Comparison of ENCODE assay signal across 8 mouse cellular contexts in genomic region chr6:122595637-122596036, GRCm38 (mm10). TPM values are rescaled to one million over a fixed set of nuclear protein-coding genes. Genes with fewer than 3 reads are reported as not detected.
A peak's percentile ranks its signal among the peaks of the same experiment; 100 is the strongest.
DNase-seq lines count a peak whose midpoint lies in the region; ATAC-seq lines count a peak whose summit lies in the region.
"Had no signal": no experiment of that assay in that cellular context is flagged by ENCODE, and none has a peak within 500 bp of the region (broad histone marks: within the 10 kb centered on the region; RNA-seq: fewer than 3 reads in every experiment).

No protein-coding gene starts in this region.

- no peak overlapping the region for H3K9ac ChIP-seq in midbrain, embryonic 16.5 days (ENCODE audit: low read depth, low read length)

- WGBS in midbrain, embryonic 16.5 days, result 27% methylated on average over 7 of the region's 7 CpGs

- intact Hi-C loops in left cerebral cortex, postnatal 10 days (cut with DNase I), result no loop called here

- no peaks in the 10 kb centered on the region for H3K27me3 ChIP-seq in midbrain, embryonic 16.5 days (ENCODE audit: control insufficient read depth, insufficient read depth, low read depth, low read length)

- no peaks in the 10 kb centered on the region for H3K36me3 ChIP-seq in midbrain, embryonic 16.5 days (ENCODE audit: control insufficient read depth, insufficient read depth, low read length)

- no peaks in the 10 kb centered on the region for H3K9me3 ChIP-seq in midbrain, embryonic 16.5 days (replicated peaks; ENCODE audit: control insufficient read depth, low read length, poor library complexity, severe bottlenecking)

- no peak overlapping the region for H3K27ac ChIP-seq in midbrain, embryonic 16.5 days (ENCODE audit: low read length)

- no peak overlapping the region for H3K4me3 ChIP-seq in midbrain, embryonic 16.5 days (ENCODE audit: low read depth, low read length)

- ATAC-seq in granulocyte monocyte progenitor cell, adult 5-6 weeks (replicated peaks; ENCODE audit: poor library complexity, severe bottlenecking), result 0 out of 2 replicates have a peak, but pooled peaks have one; percentile 23
- peak; percentile 72 for ATAC-seq in midbrain, embryonic 16.5 days
- no peak for ATAC-seq in monocyte, adult 5-6 weeks (replicated peaks; ENCODE audit: insufficient number of reproducible peaks, low FRiP score, low TSS enrichment, poor library complexity, severe bottlenecking)

- no peak overlapping the region for H3K4me2 ChIP-seq in midbrain, embryonic 16.5 days (ENCODE audit: low read length)

- DNase-seq in left cerebral cortex, postnatal 10 days (ENCODE audit: extremely low spot score in 1 of 2, low spot score in 2 of 2), result peak; percentile 30 to 42
- no peak for DNase-seq in left cerebral cortex, adult 11 months (ENCODE audit: low spot score)
- peak; percentile 19 for DNase-seq in adrenal gland, adult 8-10 months
- DNase-seq in kidney, postnatal 4 days, result peak; percentile 15 to 53

- H3K4me1 ChIP-seq in midbrain, embryonic 16.5 days (ENCODE audit: control insufficient read depth, insufficient read depth, low read length), result no peaks in the 10 kb centered on the region

RNA-seq across cellular contexts. Expression of gene Apobec1, which starts 6.6 kb away (rescaled TPM):
- 1 to 10 TPM; 1.4 to 1.7 TPM for total RNA-seq in left cerebral cortex, postnatal 10 days (2021)
- total RNA-seq in adrenal gland, adult 8-10 months (2022), result 10 to 100 TPM; 13.4 to 29.5 (median 19.3) TPM
- 17.0 and 28.1 TPM in 2 replicates for total RNA-seq in granulocyte monocyte progenitor cell, adult 5-6 weeks (2014; fragmentation: Nextera tagmentation)
- 11.9 and 15.3 TPM in 2 replicates for total RNA-seq in granulocyte monocyte progenitor cell, adult 5-6 weeks (2017)
- polyA plus RNA-seq in midbrain, embryonic 16.5 days (2015; fragmentation: Nextera tagmentation; extraction: Ambion mirVana), result 0.66 and 1.7 TPM in 2 replicates
- 129 to 219 TPM (median 170 TPM) in 3 replicates for total RNA-seq in monocyte, adult 5-6 weeks (2017)

RNA-seq across cellular contexts. Expression of gene Gdf3, which starts 14.2 kb away (rescaled TPM):
- not detected for total RNA-seq in left cerebral cortex, postnatal 10 days (2021)
- under 1 TPM; 0.14 to 0.48 (median 0.24) TPM for total RNA-seq in adrenal gland, adult 8-10 months (2022)
- 3.5 and 3.8 TPM in 2 replicates for total RNA-seq in granulocyte monocyte progenitor cell, adult 5-6 weeks (2014; fragmentation: Nextera tagmentation)
- total RNA-seq in granulocyte monocyte progenitor cell, adult 5-6 weeks (2017), result 5.1 and 6.1 TPM in 2 replicates
- polyA plus RNA-seq in midbrain, embryonic 16.5 days (2015; fragmentation: Nextera tagmentation; extraction: Ambion mirVana), result 0.09 TPM in 1 of 2 replicates, not detected in the other
- total RNA-seq in monocyte, adult 5-6 weeks (2017), result 1.7 to 3.5 TPM (median 2.5 TPM) in 3 replicates

RNA-seq across cellular contexts. Expression of gene Dppa3, which starts 30.6 kb away (rescaled TPM):
- total RNA-seq in left cerebral cortex, postnatal 10 days (2021), result not detected
- not detected for total RNA-seq in adrenal gland, adult 8-10 months (2022)
- not detected in 2 replicates for total RNA-seq in granulocyte monocyte progenitor cell, adult 5-6 weeks (2014; fragmentation: Nextera tagmentation)
- total RNA-seq in granulocyte monocyte progenitor cell, adult 5-6 weeks (2017), result not detected in 2 replicates
- polyA plus RNA-seq in midbrain, embryonic 16.5 days (2015; fragmentation: Nextera tagmentation; extraction: Ambion mirVana), result not detected in 2 replicates
- total RNA-seq in monocyte, adult 5-6 weeks (2017), result 8.6 TPM in 1 of 3 replicates, not detected in the others
- polyA plus RNA-seq: liver, embryonic 16.5 days had no signal

RNA-seq across cellular contexts. Expression of gene Aicda, which starts 42.0 kb away (rescaled TPM):
- total RNA-seq in left cerebral cortex, postnatal 10 days (2021), result not detected
- not detected for total RNA-seq in adrenal gland, adult 8-10 months (2022)
- not detected in 2 replicates for total RNA-seq in granulocyte monocyte progenitor cell, adult 5-6 weeks (2014; fragmentation: Nextera tagmentation)
- total RNA-seq in granulocyte monocyte progenitor cell, adult 5-6 weeks (2017), result not detected in 2 replicates
- 0.24 and 0.31 TPM in 2 replicates for polyA plus RNA-seq in midbrain, embryonic 16.5 days (2015; fragmentation: Nextera tagmentation; extraction: Ambion mirVana)
- 1.6 TPM in 1 of 3 replicates, not detected in the others for total RNA-seq in monocyte, adult 5-6 weeks (2017)
- polyA plus RNA-seq: liver, embryonic 16.5 days had no signal

Comparison
In these comparisons a context has a peak if more than half of its experiments do, and no peak if none do; other contexts are left out.
1. RNA of gene Apobec1, which starts 6.6 kb away (total RNA-seq): 129 to 219 TPM in monocyte, adult 5-6 weeks, 11.9 to 28.1 TPM in granulocyte monocyte progenitor cell, adult 5-6 weeks and 13.4 to 29.5 TPM in adrenal gland, adult 8-10 months; 1.4 to 1.7 TPM in left cerebral cortex, postnatal 10 days; every median in the first group is over 4 times any median in the second.